Mouse (Mus musculus) megakaryocyte, embryonic 14.5 days (primary cell): ENCODE measurements around the gene Mturn.

Experiments
- FLI1 ChIP-seq: IDR thresholded peaks from 2 replicates; pipeline ENCODE4 v1.6.1; 2012; ENCODE audit warnings: low read length, inconsistent platforms, mixed read lengths
- GATA1 ChIP-seq: IDR thresholded peaks from 3 replicates; pipeline ENCODE4 v1.6.1; 2012; ENCODE audit warnings: mixed read lengths, low read length, inconsistent platforms, borderline replicate concordance

DNA sequence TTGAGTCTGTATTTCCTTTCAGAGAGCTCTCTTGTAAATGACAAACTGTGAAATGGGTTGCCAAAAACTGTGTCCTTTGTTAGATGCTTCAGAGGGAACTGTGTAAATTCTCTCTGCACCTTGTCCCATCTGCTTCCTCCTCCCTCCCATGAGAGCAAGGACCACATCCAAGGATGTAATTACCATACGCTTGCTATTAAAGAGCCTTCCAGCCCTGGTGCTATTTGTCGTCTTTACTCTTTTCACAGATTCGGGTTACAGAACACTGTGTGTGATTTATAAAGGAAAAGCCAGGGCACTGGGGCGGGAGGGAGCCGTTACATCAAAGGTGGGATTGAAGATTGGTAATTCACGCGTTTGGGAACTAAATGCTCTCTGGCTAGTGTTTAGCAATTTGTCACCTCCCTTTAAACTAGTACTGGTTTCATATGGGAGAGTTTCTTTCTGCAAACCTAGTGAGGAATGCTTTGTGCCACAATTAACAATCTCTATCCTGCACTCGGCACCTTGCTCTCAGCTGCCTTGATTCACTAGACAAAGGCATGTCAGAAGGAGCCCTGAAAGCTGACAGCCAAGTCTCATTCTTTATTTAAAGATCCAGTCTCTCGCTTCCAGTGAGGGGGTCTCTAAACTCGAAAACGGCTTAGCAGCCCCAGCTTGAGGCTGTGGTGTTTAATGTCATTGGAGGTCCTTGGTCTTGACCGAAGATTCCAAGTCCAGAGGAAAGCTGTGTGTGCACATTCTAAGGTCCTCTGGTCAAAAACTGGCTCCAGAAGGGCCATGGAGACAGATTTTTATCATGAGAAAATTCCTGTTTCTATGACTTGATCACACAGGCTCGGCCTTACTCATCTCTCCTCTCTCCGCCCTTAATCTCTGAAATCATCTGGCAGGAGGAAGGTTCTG, 22.5 kb downstream of the Mturn start:
- TF ChIP-seq GATA1, result no peak
- no peak for TF ChIP-seq FLI1
